Mouse (Mus musculus): ENCODE measurements around the gene Mtx2. TPM values are rescaled to one million over a fixed set of nuclear protein-coding genes. Genes with fewer than 3 reads are reported as not detected.

Gene Mtx2
- polyA plus RNA-seq, 1 experiment from 2014 or later, result 122 TPM

GRCm38 (mm10) chr2:74892881-74893615 is 67.4 kb downstream of the Mtx2 start:
- Histone ChIP-seq H3K27ac (ENCODE audit: low read depth) (no peak overlapping the region), H3K36me3 (ENCODE audit: insufficient read depth) (no peaks in the 10 kb centered on the region), H3K4me2 (no peak overlapping the region), H3K4me1 (ENCODE audit: insufficient read depth) (no peaks in the 10 kb centered on the region), H3K9me3 (ENCODE audit: low read depth, low read length) (no peaks in the 10 kb centered on the region; the same call in 1 of the 2 replicates), H3K9ac (no peak overlapping the region), H3K27me3 (ENCODE audit: insufficient read depth, low read length) (no peaks in the 10 kb centered on the region), H3K4me3 (ENCODE audit: low read depth, low read length) (no peak overlapping the region)
- DNase-seq (no peak), ATAC-seq (ENCODE audit: insufficient read depth) (no peak)
- TF ChIP-seq CTCF (IDR thresholded peaks at IDR 0.05; ENCODE audit: low read depth), result no peak
- 87% methylated on average over 7 of the region's 7 CpGs for WGBS

GRCm38 (mm10) chr2:74894061-74894460 is 68.5 kb downstream of the Mtx2 start:
- WGBS, result 37% methylated on average over 2 of the region's 2 CpGs
- peak; percentile 77 for DNase-seq
- ATAC-seq (ENCODE audit: insufficient read depth), result no peak; the same call in 1 of the 2 replicates
- no peaks in the 10 kb centered on the region; the same call in 1 of the 2 replicates for H3K9me3 ChIP-seq (ENCODE audit: low read depth, low read length)
- no peak overlapping the region for H3K4me3 ChIP-seq (ENCODE audit: low read depth, low read length)
- no peaks in the 10 kb centered on the region for H3K27me3 ChIP-seq (ENCODE audit: insufficient read depth, low read length)
- no peak for TF ChIP-seq CTCF (IDR thresholded peaks at IDR 0.05; ENCODE audit: low read depth)
- no peaks in the 10 kb centered on the region for H3K4me1 ChIP-seq (ENCODE audit: insufficient read depth)
- H3K27ac ChIP-seq (ENCODE audit: low read depth), result no peak overlapping the region
- H3K4me2 ChIP-seq, result no peak overlapping the region
- no peaks in the 10 kb centered on the region for H3K36me3 ChIP-seq (ENCODE audit: insufficient read depth)
- H3K9ac ChIP-seq, result no peak overlapping the region

GRCm38 (mm10) chr2:74899973-74900372 is 74.4 kb downstream of the Mtx2 start:
- Histone ChIP-seq H3K4me3 (ENCODE audit: low read depth, low read length) (no peak overlapping the region), H3K4me2 (no peak overlapping the region), H3K27me3 (ENCODE audit: insufficient read depth, low read length) (no peaks in the 10 kb centered on the region), H3K9me3 (ENCODE audit: low read depth, low read length) (no peaks in the 10 kb centered on the region; the same call in 1 of the 2 replicates), H3K9ac (no peak overlapping the region), H3K36me3 (ENCODE audit: insufficient read depth) (no peaks in the 10 kb centered on the region), H3K4me1 (ENCODE audit: insufficient read depth) (0 out of 2 replicates have a peak, but pooled peaks cover 3% of the 10 kb centered on the region), H3K27ac (ENCODE audit: low read depth) (no peak overlapping the region)
- TF ChIP-seq CTCF (IDR thresholded peaks at IDR 0.05; ENCODE audit: low read depth), result no peak
- 24% methylated on average over 5 of the region's 5 CpGs for WGBS
- peak; percentile 87 for ATAC-seq (ENCODE audit: insufficient read depth)
- peak; percentile 80 for DNase-seq

GRCm38 (mm10) chr2:74901764-74902295 is 76.2 kb downstream of the Mtx2 start:
- TF ChIP-seq CTCF (IDR thresholded peaks at IDR 0.05; ENCODE audit: low read depth), result no peak
- WGBS, result 31% methylated on average over 3 of the region's 3 CpGs
- no peak for ATAC-seq (ENCODE audit: insufficient read depth)

GRCm38 (mm10) chr2:74907368-74908291 is 82.0 kb downstream of the Mtx2 start:
- H3K9ac ChIP-seq, result no peak overlapping the region
- H3K4me1 ChIP-seq (ENCODE audit: insufficient read depth), result peaks cover 8% of the 10 kb centered on the region
- DNase-seq, result peak; percentile 87
- no peaks in the 10 kb centered on the region for H3K27me3 ChIP-seq (ENCODE audit: insufficient read depth, low read length)
- H3K27ac ChIP-seq (ENCODE audit: low read depth), result peak overlapping the region; percentile 67
- no peak overlapping the region for H3K4me3 ChIP-seq (ENCODE audit: low read depth, low read length)
- peak overlapping the region; percentile 25; the same call in 1 of the 2 replicates for H3K4me2 ChIP-seq
- TF ChIP-seq CTCF (IDR thresholded peaks at IDR 0.05; ENCODE audit: low read depth), result no peak
- ATAC-seq (ENCODE audit: insufficient read depth), result peak; percentile 73; the same call in 1 of the 2 replicates
- H3K9me3 ChIP-seq (ENCODE audit: low read depth, low read length), result no peaks in the 10 kb centered on the region
- WGBS, result 52% methylated on average over 19 of the region's 19 CpGs
- no peaks in the 10 kb centered on the region for H3K36me3 ChIP-seq (ENCODE audit: insufficient read depth)

More at GRCm38 (mm10) chr2:74901764-74902295, 76.2 kb downstream of the Mtx2 start:
- H3K9me3 ChIP-seq (ENCODE audit: low read depth, low read length), result no peaks in the 10 kb centered on the region
- no peaks in the 10 kb centered on the region for H3K36me3 ChIP-seq (ENCODE audit: insufficient read depth)
- H3K9ac ChIP-seq, result no peak overlapping the region
- no peaks in the 10 kb centered on the region for H3K27me3 ChIP-seq (ENCODE audit: insufficient read depth, low read length)
- no peak overlapping the region for H3K4me3 ChIP-seq (ENCODE audit: low read depth, low read length)
- DNase-seq, result no peak
- no peak overlapping the region for H3K4me2 ChIP-seq
- H3K27ac ChIP-seq (ENCODE audit: low read depth), result no peak overlapping the region
- H3K4me1 ChIP-seq (ENCODE audit: insufficient read depth), result peaks cover 3% of the 10 kb centered on the region; the same call in 1 of the 2 replicates

- no peak overlapping the region for H3K27ac ChIP-seq (ENCODE audit: low read depth)
- H3K27me3 ChIP-seq (ENCODE audit: insufficient read depth, low read length), result no peaks in the 10 kb centered on the region
- no peak overlapping the region for H3K9ac ChIP-seq
- ATAC-seq (ENCODE audit: insufficient read depth) (0 out of 2 replicates have a peak, but pooled peaks have one; percentile 41), DNase-seq (peak; percentile 77)
- TF ChIP-seq CTCF (IDR thresholded peaks at IDR 0.05; ENCODE audit: low read depth), result no peak
- no peaks in the 10 kb centered on the region for H3K9me3 ChIP-seq (ENCODE audit: low read depth, low read length)
- H3K4me1 ChIP-seq (ENCODE audit: insufficient read depth), result peaks cover 5% of the 10 kb centered on the region
- no peak overlapping the region for H3K4me2 ChIP-seq
- no peak overlapping the region for H3K4me3 ChIP-seq (ENCODE audit: low read depth, low read length)
- no peaks in the 10 kb centered on the region for H3K36me3 ChIP-seq (ENCODE audit: insufficient read depth)
- WGBS, result 35% methylated on average over 7 of the region's 7 CpGs
Measured at GRCm38 (mm10) chr2:74912031-74912430, 86.4 kb downstream of the Mtx2 start.
